In genomic region chr11:3509181-3510085, GRCm38 (mm10) we compare ENCODE assay signal across 19 mouse cellular contexts. TPM values are rescaled to one million over a fixed set of nuclear protein-coding genes. Genes with fewer than 3 reads are reported as not detected.
DNase-seq lines count a peak whose midpoint lies in the region; ATAC-seq and TF ChIP-seq lines count a peak whose summit lies in the region.
"Had no signal": no experiment of that assay in that cellular context is flagged by ENCODE, and none has a peak within 500 bp of the region (broad histone marks: within the 10 kb centered on the region; RNA-seq: fewer than 3 reads in every experiment).

No protein-coding gene starts in this region.

- 44% methylated on average over 8 of the region's 8 CpGs for whole genome bisulfite sequencing in heart, embryonic 13.5 days
- 58% methylated on average over 8 of the region's 8 CpGs for WGBS in kidney, postnatal 0 days

- TF ChIP-seq CTCF in MEL (IDR thresholded peaks at IDR 0.05 in 2 of 3, conservative IDR thresholded peaks at IDR 0.05 in 1 of 3; ENCODE audit: control insufficient read depth in 1 of 3, insufficient read depth in 1 of 3, low read depth in 2 of 3, low read length in 3 of 3, poor library complexity in 1 of 3, severe bottlenecking in 1 of 3): no peak
- TF ChIP-seq CTCF in kidney, postnatal 0 days (IDR thresholded peaks at IDR 0.05; ENCODE audit: low read depth): no peak

- H3K9ac ChIP-seq in MEL (ENCODE audit: control insufficient read depth, low read depth, low read length, poor library complexity, severe bottlenecking): no peak overlapping the region
- peak overlapping the region; percentile 57; the same call in 1 of the 2 replicates for H3K9ac ChIP-seq in heart, embryonic 13.5 days
- H3K9ac ChIP-seq in kidney, postnatal 0 days (ENCODE audit: low read depth, low read length): no peak overlapping the region
- H3K9ac ChIP-seq: limb, embryonic 12.5 days; neural tube, embryonic 13.5 days had no signal

- no peak for ATAC-seq in heart, embryonic 13.5 days (ENCODE audit: extremely low read depth, insufficient number of reproducible peaks, low FRiP score, low TSS enrichment)
- no peak for ATAC-seq in kidney, postnatal 0 days (replicated peaks; ENCODE audit: low FRiP score, low read depth)
- no peak for ATAC-seq in CD4-positive, CD25-positive, alpha-beta regulatory T cell, adult 4 months
- ATAC-seq: forebrain, embryonic 14.5 days; midbrain, embryonic 16.5 days had no signal

- H3K4me2 ChIP-seq in heart, embryonic 13.5 days: peak overlapping the region; percentile 36; the same call in 1 of the 2 replicates
- no peak overlapping the region for H3K4me2 ChIP-seq in kidney, postnatal 0 days (ENCODE audit: low read length)
- H3K4me2 ChIP-seq: limb, embryonic 12.5 days; neural tube, embryonic 13.5 days had no signal

- no peak for TF ChIP-seq EP300 in MEL (IDR thresholded peaks at IDR 0.05; ENCODE audit: low read depth in 1 of 2, low read length in 2 of 2)

- TF ChIP-seq RAD21 in MEL (IDR thresholded peaks at IDR 0.05; ENCODE audit: low read depth, low read length): no peak

- no peaks in the 10 kb centered on the region for H3K27me3 ChIP-seq in MEL (ENCODE audit: control insufficient read depth in 1 of 2, insufficient read depth in 2 of 2, low read length in 2 of 2)
- H3K27me3 ChIP-seq in heart, embryonic 13.5 days (replicated peaks): no peaks in the 10 kb centered on the region
- no peaks in the 10 kb centered on the region for H3K27me3 ChIP-seq in kidney, postnatal 0 days (ENCODE audit: insufficient read depth, low read length)
- H3K27me3 ChIP-seq: neural tube, embryonic 13.5 days had no signal

- no peak overlapping the region for H3K27ac ChIP-seq in MEL (ENCODE audit: control insufficient read depth, low read depth, low read length)
- H3K27ac ChIP-seq in heart, embryonic 13.5 days (replicated peaks): peak overlapping the region; percentile 92
- H3K27ac ChIP-seq in kidney, postnatal 0 days: 0 out of 2 replicates have a peak overlapping the region, but pooled peaks have one; percentile 9
- H3K27ac ChIP-seq: limb, embryonic 12.5 days; neural tube, embryonic 13.5 days had no signal

- no peak overlapping the region for H3K4me3 ChIP-seq in MEL (ENCODE audit: control insufficient read depth in 1 of 2, insufficient read depth in 1 of 2, low read depth in 2 of 2, low read length in 2 of 2)
- H3K4me3 ChIP-seq in heart, embryonic 13.5 days: no peak overlapping the region
- no peak overlapping the region for H3K4me3 ChIP-seq in kidney, postnatal 0 days (replicated peaks; ENCODE audit: low read depth, low read length)
- H3K4me3 ChIP-seq: limb, embryonic 12.5 days; neural tube, embryonic 13.5 days had no signal

- H3K79me2 ChIP-seq in MEL (ENCODE audit: control insufficient read depth, insufficient read depth, low read length, poor library complexity): no peaks in the 10 kb centered on the region

- no peak for TF ChIP-seq POLR2A in MEL (IDR thresholded peaks at IDR 0.05; ENCODE audit: control insufficient read depth in 1 of 2, insufficient read depth in 1 of 2, low read depth in 1 of 2, low read length in 2 of 2, poor library complexity in 1 of 2)

- H3K36me3 ChIP-seq in MEL (ENCODE audit: control insufficient read depth in 1 of 2, insufficient read depth in 2 of 2, low read length in 2 of 2): peaks cover 0 to 25% of the 10 kb centered on the region in 2 experiments; a peak in 2 of 4 replicates
- no peaks in the 10 kb centered on the region for H3K36me3 ChIP-seq in heart, embryonic 13.5 days
- H3K36me3 ChIP-seq in kidney, postnatal 0 days (ENCODE audit: insufficient read depth, low read length): no peaks in the 10 kb centered on the region
- H3K36me3 ChIP-seq: limb, embryonic 12.5 days; neural tube, embryonic 13.5 days had no signal

- peak; percentile 96 for DNase-seq in heart, adult 11 months
- no peak for DNase-seq in heart, adult 8-10 months (ENCODE audit: low spot score)
- peak; percentile 18 for DNase-seq in MEL (ENCODE audit: low read depth, low spot score)
- DNase-seq in kidney, postnatal 0 days (ENCODE audit: low spot score): no peak
- DNase-seq in embryo, embryonic 10 days (ENCODE audit: low spot score): no peak
- no peak for DNase-seq in embryo, embryonic 10.5 days (ENCODE audit: low spot score)
- DNase-seq: cerebellum, adult 11-12 months; lung, adult 2 months; retina, postnatal 1 day; thymus, postnatal 4 days had no signal

- H3K9me3 ChIP-seq in MEL (replicated peaks; ENCODE audit: insufficient read depth, low read length): no peaks in the 10 kb centered on the region
- no peaks in the 10 kb centered on the region for H3K9me3 ChIP-seq in heart, embryonic 13.5 days
- H3K9me3 ChIP-seq in kidney, postnatal 0 days (replicated peaks; ENCODE audit: low read length): no peaks in the 10 kb centered on the region
- H3K9me3 ChIP-seq: limb, embryonic 12.5 days; neural tube, embryonic 13.5 days had no signal

- peaks cover 12 to 28% of the 10 kb centered on the region in 2 experiments for H3K4me1 ChIP-seq in MEL (ENCODE audit: control insufficient read depth in 1 of 2, insufficient read depth in 2 of 2, low read length in 2 of 2)
- peaks cover 43% of the 10 kb centered on the region for H3K4me1 ChIP-seq in heart, embryonic 13.5 days
- H3K4me1 ChIP-seq in kidney, postnatal 0 days (replicated peaks; ENCODE audit: insufficient read depth, low read length): no peaks in the 10 kb centered on the region
- H3K4me1 ChIP-seq: limb, embryonic 12.5 days had no signal

TF ChIP-seq in MEL, 35 proteins besides CTCF, POLR2A, EP300 and RAD21:
- no peak for TF ChIP-seq BHLHE40 (IDR thresholded peaks at IDR 0.05; ENCODE audit: borderline replicate concordance, low read depth, low read length)

RNA-seq across cellular contexts. Expression of gene Inpp5j, which starts 4.8 kb away (rescaled TPM):
- 10 to 100 TPM; 19.9 to 24.1 (median 22.7) TPM for total RNA-seq in heart, adult 8-10 months (2022)
- 0.23 TPM in 2 replicates for total RNA-seq in MEL (2012; rRNA removed)
- polyA plus RNA-seq in MEL (2012; ENCODE audit: insufficient read depth in 1 of 2, insufficient read length in 2 of 2, low read depth in 1 of 2, low replicate concordance in 2 of 2, missing spikeins in 1 of 2): 1 to 10 TPM in 1 of 2 experiments, not detected in 1; 2.9 TPM
- polyA plus RNA-seq in heart, embryonic 13.5 days (2015; fragmentation: Nextera tagmentation; extraction: Ambion mirVana): 9.0 and 10.0 TPM in 2 replicates
- 4.5 and 4.7 TPM in 2 replicates for polyA plus RNA-seq in kidney, postnatal 0 days (2015; fragmentation: Nextera tagmentation; extraction: Ambion mirVana)
- polyA plus RNA-seq in CD4-positive, CD25-positive, alpha-beta regulatory T cell, adult 4 months (2017; shearing (Covaris generic)): under 1 TPM in 1 of 2 experiments, not detected in 1; 0.13 TPM
- total RNA-seq: hematopoietic stem cell, adult 5-6 weeks had no signal
- polyA plus RNA-seq: limb, embryonic 12.5 days had no signal

RNA-seq across cellular contexts. Expression of gene Selenom, which starts 5.1 kb away (rescaled TPM):
- total RNA-seq in heart, adult 8-10 months (2022): 10 to 100 TPM; 33.5 to 51.0 (median 41.9) TPM
- total RNA-seq in MEL (2012; rRNA removed): 28.7 and 29.5 TPM in 2 replicates
- 10 to 100 TPM in 1 of 2 experiments, not detected in 1; 35.4 TPM for polyA plus RNA-seq in MEL (2012; ENCODE audit: insufficient read depth in 1 of 2, insufficient read length in 2 of 2, low read depth in 1 of 2, low replicate concordance in 2 of 2, missing spikeins in 1 of 2)
- 128 and 130 TPM in 2 replicates for polyA plus RNA-seq in heart, embryonic 13.5 days (2015; fragmentation: Nextera tagmentation; extraction: Ambion mirVana)
- 124 and 125 TPM in 2 replicates for polyA plus RNA-seq in kidney, postnatal 0 days (2015; fragmentation: Nextera tagmentation; extraction: Ambion mirVana)
- polyA plus RNA-seq in CD4-positive, CD25-positive, alpha-beta regulatory T cell, adult 4 months (2017; shearing (Covaris generic)): 1 to 10 TPM; 7.6 to 8.9 TPM

RNA-seq across cellular contexts. Expression of gene Pla2g3, which starts 21.3 kb away (rescaled TPM):
- under 1 TPM in 2 of 4 experiments, not detected in 2; 0.14 to 0.16 TPM for total RNA-seq in heart, adult 8-10 months (2022)
- total RNA-seq in MEL (2012; rRNA removed): 0.15 and 0.29 TPM in 2 replicates
- polyA plus RNA-seq in MEL (2012; ENCODE audit: insufficient read depth in 1 of 2, insufficient read length in 2 of 2, low read depth in 1 of 2, low replicate concordance in 2 of 2, missing spikeins in 1 of 2): under 1 TPM in 1 of 2 experiments, not detected in 1; 0.39 TPM
- polyA plus RNA-seq in heart, embryonic 13.5 days (2015; fragmentation: Nextera tagmentation; extraction: Ambion mirVana): 0.11 and 0.16 TPM in 2 replicates
- polyA plus RNA-seq in kidney, postnatal 0 days (2015; fragmentation: Nextera tagmentation; extraction: Ambion mirVana): 0.25 and 0.32 TPM in 2 replicates
- polyA plus RNA-seq in CD4-positive, CD25-positive, alpha-beta regulatory T cell, adult 4 months (2017; shearing (Covaris generic)): under 1 TPM in 1 of 2 experiments, not detected in 1; 0.20 TPM
- total RNA-seq: gastrocnemius, adult 8-10 months; hematopoietic stem cell, adult 5-6 weeks; megakaryocyte progenitor cell, adult 5-6 weeks had no signal

RNA-seq across cellular contexts. Expression of gene Smtn, which starts 31.0 kb away (rescaled TPM):
- 100 to 1,000 TPM; 128 to 185 (median 149) TPM for total RNA-seq in heart, adult 8-10 months (2022)
- 203 and 204 TPM in 2 replicates for total RNA-seq in MEL (2012; rRNA removed)
- 100 to 1,000 TPM in 1 of 2 experiments, not detected in 1; 370 TPM for polyA plus RNA-seq in MEL (2012; ENCODE audit: insufficient read depth in 1 of 2, insufficient read length in 2 of 2, low read depth in 1 of 2, low replicate concordance in 2 of 2, missing spikeins in 1 of 2)
- 77.1 and 79.5 TPM in 2 replicates for polyA plus RNA-seq in heart, embryonic 13.5 days (2015; fragmentation: Nextera tagmentation; extraction: Ambion mirVana)
- polyA plus RNA-seq in kidney, postnatal 0 days (2015; fragmentation: Nextera tagmentation; extraction: Ambion mirVana): 86.4 and 94.3 TPM in 2 replicates
- polyA plus RNA-seq in CD4-positive, CD25-positive, alpha-beta regulatory T cell, adult 4 months (2017; shearing (Covaris generic)): under 1 TPM; 0.16 to 0.65 TPM

RNA-seq across cellular contexts. Expression of gene Rnf185, which starts 57.3 kb away (rescaled TPM):
- 10 to 100 TPM; 18.9 to 23.0 (median 20.4) TPM for total RNA-seq in heart, adult 8-10 months (2022)
- total RNA-seq in MEL (2012; rRNA removed): 9.5 and 9.9 TPM in 2 replicates
- 10 to 100 TPM in 1 of 2 experiments, not detected in 1; 13.8 TPM for polyA plus RNA-seq in MEL (2012; ENCODE audit: insufficient read depth in 1 of 2, insufficient read length in 2 of 2, low read depth in 1 of 2, low replicate concordance in 2 of 2, missing spikeins in 1 of 2)
- 24.7 and 25.6 TPM in 2 replicates for polyA plus RNA-seq in heart, embryonic 13.5 days (2015; fragmentation: Nextera tagmentation; extraction: Ambion mirVana)
- 37.8 and 39.1 TPM in 2 replicates for polyA plus RNA-seq in kidney, postnatal 0 days (2015; fragmentation: Nextera tagmentation; extraction: Ambion mirVana)
- 10 to 100 TPM; 26.6 to 29.4 TPM for polyA plus RNA-seq in CD4-positive, CD25-positive, alpha-beta regulatory T cell, adult 4 months (2017; shearing (Covaris generic))

Comparison
In these comparisons a context has a peak if more than half of its experiments do, and no peak if none do; other contexts are left out.
1. DNase-seq: peak in heart, adult 11 months (single experiment) and MEL (single experiment); none in heart, adult 8-10 months (single experiment), kidney, postnatal 0 days (single experiment), embryo, embryonic 10 days (single experiment) and embryo, embryonic 10.5 days (single experiment).